Mouse (Mus musculus): ENCODE results near the gene Ank3. TPM values are rescaled to one million over a fixed set of nuclear protein-coding genes. Genes with fewer than 3 reads are reported as not detected.
A peak's percentile ranks its signal among the peaks of the same experiment; 100 is the strongest.
"Not testable (repeated sequence)": the region's sequence is repeated elsewhere in the genome, so short reads cannot be mapped to it uniquely, and the experiment has no call there.

The Ank3 gene
- 200 and 239 TPM in 2 replicates for total RNA-seq (2014; rRNA removed)
- 58.7 and 60.1 TPM in 2 replicates for polyA plus RNA-seq (2015; fragmentation: Nextera tagmentation; extraction: Ambion mirVana)

DNA sequence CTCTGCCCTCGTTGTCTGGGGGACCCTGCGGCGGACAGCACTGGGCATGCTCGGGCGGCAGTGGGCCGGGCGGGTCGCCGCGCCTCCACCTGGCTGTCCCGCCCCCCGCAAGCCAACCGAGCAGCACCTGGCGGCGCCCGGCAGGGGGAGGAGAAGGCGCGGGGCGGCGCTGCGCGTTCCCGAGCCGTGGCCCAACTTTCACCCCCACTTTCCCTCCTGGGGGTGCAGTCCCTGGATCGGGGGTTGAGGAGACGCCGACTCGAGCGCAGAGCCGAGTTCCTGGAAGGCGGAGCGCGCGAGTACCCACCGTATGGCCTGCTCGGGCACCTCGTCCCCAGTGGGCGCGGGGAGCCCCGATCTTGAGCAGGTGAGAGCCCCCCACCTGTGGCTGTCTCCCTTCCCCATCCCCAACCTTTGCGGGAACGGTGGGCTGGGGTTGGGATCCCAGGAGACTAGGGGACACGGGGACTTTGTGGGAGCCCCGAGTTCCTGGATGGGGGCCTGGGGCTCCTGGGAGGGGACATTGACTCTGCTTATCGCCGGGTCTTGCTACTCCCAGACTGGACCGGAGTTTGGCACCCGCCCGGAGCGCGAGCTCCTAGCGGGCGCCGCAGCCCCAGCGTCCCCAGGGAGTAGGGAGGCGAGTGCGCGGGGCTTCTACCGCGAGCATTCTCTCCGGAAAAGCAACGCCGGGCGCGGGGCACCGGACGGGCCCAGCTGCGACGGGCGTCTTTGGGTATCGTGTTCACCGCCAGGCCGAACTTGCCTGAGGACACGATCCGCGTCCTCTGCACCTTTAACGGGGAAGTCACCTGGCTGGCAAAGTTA, at the start of gene Ank3:
TSS of gene Ank3 (plus strand) at position 11 of the 828 bp plus-strand sequence.
- H3K27ac ChIP-seq: no peak within 1 kb of the TSS
- H3K4me1 ChIP-seq (ENCODE audit: insufficient read depth, low read length): no peaks in the 10 kb centered on the region; the same call in 1 of the 2 replicates
- ATAC-seq: peak; percentile 63
- H3K4me3 ChIP-seq (ENCODE audit: low read length): peak within 1 kb of the TSS; percentile 66
- no peak for TF ChIP-seq CTCF (IDR thresholded peaks at IDR 0.05; ENCODE audit: low read depth)
- no peaks in the 10 kb centered on the region for H3K9me3 ChIP-seq (ENCODE audit: low read length)
- peak within 1 kb of the TSS; percentile 40 for H3K9ac ChIP-seq (replicated peaks; ENCODE audit: low read length)
- no peaks in the 10 kb centered on the region for H3K36me3 ChIP-seq (ENCODE audit: insufficient read depth, low read length)
- H3K27me3 ChIP-seq (ENCODE audit: insufficient read depth, low read length): peaks cover 13% of the 10 kb centered on the region
- peak; percentile 34 for DNase-seq (ENCODE audit: low spot score)
- 1% methylated on average over 65 of the region's 77 CpGs for WGBS
- peak within 1 kb of the TSS; percentile 100 for H3K4me2 ChIP-seq (ENCODE audit: low read depth, low read length)

GRCm38 (mm10) chr10:69351071-69351841, 47.3 kb upstream of the Ank3 start:
- peak overlapping the region; percentile 67 for H3K4me3 ChIP-seq (ENCODE audit: low read length)
- H3K4me2 ChIP-seq (ENCODE audit: low read depth, low read length): peak overlapping the region; percentile 92
- 17% methylated on average over 12 of the region's 12 CpGs for WGBS
- DNase-seq (ENCODE audit: low spot score): peak; percentile 19
- no peaks in the 10 kb centered on the region for H3K9me3 ChIP-seq (ENCODE audit: low read length)
- H3K4me1 ChIP-seq (ENCODE audit: insufficient read depth, low read length): peaks cover 7% of the 10 kb centered on the region
- TF ChIP-seq CTCF (IDR thresholded peaks at IDR 0.05; ENCODE audit: low read depth): no peak
- no peak for ATAC-seq
- H3K36me3 ChIP-seq (ENCODE audit: insufficient read depth, low read length): no peaks in the 10 kb centered on the region
- H3K27me3 ChIP-seq (ENCODE audit: insufficient read depth, low read length): no peaks in the 10 kb centered on the region
- H3K27ac ChIP-seq: peak overlapping the region; percentile 46
- peak overlapping the region; percentile 40 for H3K9ac ChIP-seq (replicated peaks; ENCODE audit: low read length)

GRCm38 (mm10) chr10:69351842-69352211, 46.7 kb upstream of the Ank3 start:
- DNase-seq (ENCODE audit: low spot score) (no peak), ATAC-seq (no peak)
- peak overlapping the region; percentile 92 for H3K4me2 ChIP-seq (ENCODE audit: low read depth, low read length)
- under 1% methylated on average over 11 of the region's 11 CpGs for WGBS
- H3K36me3 ChIP-seq (ENCODE audit: insufficient read depth, low read length): no peaks in the 10 kb centered on the region
- peaks cover 7% of the 10 kb centered on the region for H3K4me1 ChIP-seq (ENCODE audit: insufficient read depth, low read length)
- H3K27me3 ChIP-seq (ENCODE audit: insufficient read depth, low read length): no peaks in the 10 kb centered on the region
- H3K27ac ChIP-seq: peak overlapping the region; percentile 46
- peak overlapping the region; percentile 67 for H3K4me3 ChIP-seq (ENCODE audit: low read length)
- H3K9me3 ChIP-seq (ENCODE audit: low read length): no peaks in the 10 kb centered on the region
- peak overlapping the region; percentile 40 for H3K9ac ChIP-seq (replicated peaks; ENCODE audit: low read length)
- TF ChIP-seq CTCF (IDR thresholded peaks at IDR 0.05; ENCODE audit: low read depth): no peak

GRCm38 (mm10) chr10:69352212-69353085, 46.1 kb upstream of the Ank3 start, which contains the start of gene Cdk1:
Gene Cdk1 (minus strand): TSS chr10:69352938.
- peak within 1 kb of the TSS; percentile 46 for H3K27ac ChIP-seq
- peak within 1 kb of the TSS; percentile 92 for H3K4me2 ChIP-seq (ENCODE audit: low read depth, low read length)
- DNase-seq (ENCODE audit: low spot score): peak; percentile 99
- no peaks in the 10 kb centered on the region for H3K27me3 ChIP-seq (ENCODE audit: insufficient read depth, low read length)
- peak within 1 kb of the TSS; percentile 67 for H3K4me3 ChIP-seq (ENCODE audit: low read length)
- peak within 1 kb of the TSS; percentile 40 for H3K9ac ChIP-seq (replicated peaks; ENCODE audit: low read length)
- under 1% methylated on average over 50 of the region's 51 CpGs for WGBS
- no peak for TF ChIP-seq CTCF (IDR thresholded peaks at IDR 0.05; ENCODE audit: low read depth)
- H3K4me1 ChIP-seq (ENCODE audit: insufficient read depth, low read length): peaks cover 7% of the 10 kb centered on the region
- no peaks in the 10 kb centered on the region for H3K36me3 ChIP-seq (ENCODE audit: insufficient read depth, low read length)
- H3K9me3 ChIP-seq (ENCODE audit: low read length): no peaks in the 10 kb centered on the region
- peak; percentile 98 for ATAC-seq

GRCm38 (mm10) chr10:69353086-69353479, 45.5 kb upstream of the Ank3 start:
- peak overlapping the region; percentile 92 for H3K4me2 ChIP-seq (ENCODE audit: low read depth, low read length)
- 35% methylated on average over 5 of the region's 5 CpGs for WGBS
- H3K27ac ChIP-seq; H3K27me3 ChIP-seq (ENCODE audit: insufficient read depth, low read length); H3K4me1 ChIP-seq (ENCODE audit: insufficient read depth, low read length); H3K36me3 ChIP-seq (ENCODE audit: insufficient read depth, low read length); DNase-seq (ENCODE audit: low spot score); H3K9me3 ChIP-seq (ENCODE audit: low read length); H3K9ac ChIP-seq (replicated peaks; ENCODE audit: low read length): not testable (repeated sequence)
- peak overlapping the region; percentile 67 for H3K4me3 ChIP-seq (ENCODE audit: low read length)
- peak; percentile 25; the same call in 1 of the 2 replicates for ATAC-seq

- TF ChIP-seq CTCF (IDR thresholded peaks at IDR 0.05; ENCODE audit: low read depth): no peak
These were observed 38.9 kb upstream of the Ank3 start for GRCm38 (mm10) chr10:69359666-69360065.

More at GRCm38 (mm10) chr10:69359666-69360065, 38.9 kb upstream of the Ank3 start:
- no peak overlapping the region for H3K9ac ChIP-seq (replicated peaks; ENCODE audit: low read length)
- no peak overlapping the region for H3K27ac ChIP-seq
- no peaks in the 10 kb centered on the region for H3K9me3 ChIP-seq (ENCODE audit: low read length)
- no peaks in the 10 kb centered on the region for H3K27me3 ChIP-seq (ENCODE audit: insufficient read depth, low read length)
- DNase-seq (ENCODE audit: low spot score) (no peak), ATAC-seq (no peak)
- H3K36me3 ChIP-seq (ENCODE audit: insufficient read depth, low read length): no peaks in the 10 kb centered on the region
- H3K4me1 ChIP-seq (ENCODE audit: insufficient read depth, low read length): no peaks in the 10 kb centered on the region
- H3K4me2 ChIP-seq (ENCODE audit: low read depth, low read length): no peak overlapping the region
- 82% methylated on average over 1 of the region's 1 CpGs for WGBS
- no peak overlapping the region for H3K4me3 ChIP-seq (ENCODE audit: low read length)
